Mouse (Mus musculus): ENCODE results near the gene Kif21a.

DNA sequence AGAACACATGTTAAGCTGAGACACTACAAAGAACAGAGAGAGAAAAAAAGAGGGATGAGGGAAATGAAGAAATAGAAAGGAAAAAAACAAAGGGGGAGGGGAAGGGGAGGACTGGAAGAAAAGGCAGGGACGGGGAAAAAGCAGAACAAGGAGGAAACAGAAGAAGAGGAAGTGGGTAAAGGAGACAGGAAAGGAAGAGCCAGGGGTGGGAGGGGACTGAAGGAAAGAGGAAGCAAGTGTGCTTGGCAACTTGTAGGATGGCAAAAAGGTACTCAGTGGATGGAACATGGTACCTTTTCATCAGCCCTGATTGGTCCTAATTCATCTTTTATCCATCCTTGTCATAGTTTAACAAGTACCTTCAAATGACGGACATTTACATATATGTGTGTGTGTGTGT lies 86.4 kb downstream of the Kif21a start:
- no peak for TF ChIP-seq CTCF (IDR thresholded peaks at IDR 0.05; ENCODE audit: control insufficient read depth, insufficient read depth, insufficient replicate concordance, low read depth, low read length)
- no peak for TF ChIP-seq POLR2A (IDR thresholded peaks at IDR 0.05; ENCODE audit: control insufficient read depth, low read depth, low read length)
